Mouse (Mus musculus) midbrain, embryonic 14.5 days (tissue): ENCODE measurements around the gene Il2rg. TPM values are rescaled to one million over a fixed set of nuclear protein-coding genes. Genes with fewer than 3 reads are reported as not detected.

Experiments used
- ATAC-seq: fragments of 200-750 bp; cut with Nextera tagmentation; 2 replicates; pipeline ENCODE4 v1.8.0; 2017; ENCODE audit warnings: moderate number of reproducible peaks, moderate library complexity; ENCODE audit not compliant: low FRiP score, low TSS enrichment
- DNase-seq: peaks from one replicate; pipeline ENCODE4 v3.0.0-alpha.2; 2015
- H3K27ac ChIP-seq: fragments of 300-500 bp; sonication (generic); replicated peaks from 2 replicates; pipeline ENCODE4 v1.5.1; 2014; ENCODE audit warnings: mild to moderate bottlenecking, low read depth, low read length, moderate library complexity
- H3K27me3 ChIP-seq: fragments of 300-500 bp; sonication (generic); 2 replicates; pipeline ENCODE4 v1.6.1; 2014; ENCODE audit warnings: low read length, control low read depth, mixed read lengths; ENCODE audit not compliant: control insufficient read depth, insufficient read depth
- H3K36me3 ChIP-seq: fragments of 300-500 bp; sonication (generic); 2 replicates; pipeline ENCODE4 v1.6.1; 2014; ENCODE audit warnings: low read length, control low read depth; ENCODE audit not compliant: control insufficient read depth, insufficient read depth
- H3K4me1 ChIP-seq: fragments of 300-500 bp; sonication (generic); 2 replicates; pipeline ENCODE4 v1.6.1; 2014; ENCODE audit warnings: mild to moderate bottlenecking, antibody characterized with exemption, low read length, control low read depth; ENCODE audit not compliant: control insufficient read depth, insufficient read depth
- H3K4me2 ChIP-seq: fragments of 300-500 bp; sonication (generic); 2 replicates; pipeline ENCODE4 v1.6.1; 2014; ENCODE audit warnings: mild to moderate bottlenecking, low read length, moderate library complexity
- H3K4me3 ChIP-seq: fragments of 300-500 bp; sonication (generic); replicated peaks from 2 replicates; pipeline ENCODE4 v1.5.1; 2014; ENCODE audit warnings: low read depth, low read length
- H3K9ac ChIP-seq: fragments of 300-500 bp; sonication (generic); replicated peaks from 2 replicates; pipeline ENCODE4 v1.6.1; 2014; ENCODE audit warnings: mild to moderate bottlenecking, low read length, moderate library complexity
- H3K9me3 ChIP-seq: fragments of 300-500 bp; sonication (generic); 2 replicates; pipeline ENCODE4 v1.6.1; 2016; ENCODE audit warnings: low read length, control low read depth, mixed read lengths; ENCODE audit not compliant: control insufficient read depth
- WGBS: fragments of 180-500 bp; shearing (Covaris S2); extraction: QIAGEN DNeasy Blood & Tissue Kit; methylation state at CpG from one replicate; pipeline ENCODE4 v1.1.7; 2014; 5-methylcytosine and 5-hydroxymethylcytosine counted together
- polyA plus RNA-seq: library from polyadenylated mRNA; unstranded; fragments of >200 nt; fragmentation: Nextera tagmentation; extraction: Ambion mirVana; gene quantifications from 2 replicates; pipeline ENCODE4 v1.2.1, GENCODE M21; 2014

Gene Il2rg
- polyA plus RNA-seq, result 4.2 and 7.9 TPM in 2 replicates

DNA sequence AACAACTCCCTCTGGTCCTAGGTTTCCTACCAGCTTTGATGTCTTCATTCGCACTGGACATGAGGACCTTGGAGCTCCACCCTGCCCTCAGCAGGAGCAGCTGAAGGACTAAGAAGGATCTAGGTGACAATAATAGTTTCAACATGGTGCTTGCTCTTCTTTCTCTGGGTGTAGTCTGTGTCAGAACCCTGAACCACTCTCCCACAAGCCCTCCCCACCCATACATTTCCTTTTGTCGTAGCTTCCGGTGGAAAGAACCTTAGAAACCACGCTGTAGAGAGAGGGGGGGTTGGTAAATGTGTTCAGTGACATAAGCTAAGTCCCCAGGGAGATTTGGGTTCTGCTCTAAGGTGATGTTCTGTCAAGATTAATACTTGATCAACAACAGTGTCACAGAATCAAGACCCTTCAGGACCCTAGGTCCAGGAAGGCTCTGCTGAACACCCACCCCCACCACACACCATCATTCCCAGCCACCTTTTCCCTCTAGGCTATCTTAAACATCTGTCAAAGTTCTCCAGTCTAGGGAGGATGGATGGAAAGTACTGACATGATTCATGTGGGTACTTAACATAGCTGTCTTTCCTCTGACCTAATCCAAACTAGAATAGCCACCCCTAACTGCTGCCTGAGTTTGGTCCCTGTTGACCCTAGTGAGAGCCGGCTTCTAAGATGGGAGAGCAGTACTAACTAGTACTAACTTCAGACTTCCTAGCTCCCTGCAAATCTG is at the start of gene Il2rg:
Gene Il2rg (minus strand): TSS at position 231 of the 730 bp plus-strand sequence.
- ATAC-seq (no peak), DNase-seq (no peak)
- no peak within 1 kb of the TSS for H3K4me2 ChIP-seq
- H3K9ac ChIP-seq, result no peak within 1 kb of the TSS
- no peaks in the 10 kb centered on the region for H3K4me1 ChIP-seq
- WGBS, result 76% methylated on average over 5 of the region's 5 CpGs
- H3K36me3 ChIP-seq, result no peaks in the 10 kb centered on the region
- no peak within 1 kb of the TSS for H3K4me3 ChIP-seq
- no peaks in the 10 kb centered on the region for H3K9me3 ChIP-seq
- H3K27ac ChIP-seq, result no peak within 1 kb of the TSS
- no peaks in the 10 kb centered on the region for H3K27me3 ChIP-seq

DNA sequence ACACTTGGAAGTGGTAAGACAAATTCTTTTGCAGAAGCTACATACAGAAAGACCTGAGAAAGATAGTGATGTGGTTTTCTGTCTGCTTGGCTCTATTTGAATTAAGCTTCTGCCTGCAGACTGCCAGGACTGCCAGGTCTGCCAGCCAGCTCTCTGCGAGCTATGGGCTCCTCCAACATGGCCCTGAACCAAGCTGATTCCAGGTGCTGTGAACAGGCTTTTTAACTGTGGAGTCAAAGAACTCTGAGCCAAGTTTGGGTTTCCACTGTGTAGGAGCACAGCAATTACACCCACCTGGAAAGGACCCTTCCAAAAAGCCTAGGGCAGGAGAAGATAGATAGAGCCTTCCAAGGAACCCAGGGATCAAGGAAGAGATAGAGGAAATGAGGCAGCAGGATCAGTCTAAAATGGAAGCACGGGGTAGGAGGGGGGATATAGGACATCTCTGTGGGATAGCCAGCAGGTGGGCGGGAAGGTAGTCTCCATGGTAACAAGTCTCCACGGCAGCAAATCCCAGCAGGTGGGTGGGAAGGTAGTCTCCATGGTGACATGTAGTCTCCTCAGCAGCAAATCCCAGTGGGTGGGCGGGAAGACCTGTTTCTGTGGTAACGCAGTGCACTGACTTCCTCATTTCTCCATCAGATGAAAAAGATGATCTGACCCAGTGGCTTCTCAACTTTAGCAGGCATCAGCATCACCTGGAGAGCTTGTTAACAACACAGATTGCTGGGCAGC is 45.7 kb upstream of the Il2rg start:
- Histone ChIP-seq H3K4me3 (no peak overlapping the region), H3K9ac (no peak overlapping the region), H3K36me3 (peaks cover 57% of the 10 kb centered on the region), H3K27ac (no peak overlapping the region; the same call in 1 of the 2 replicates), H3K4me1 (no peaks in the 10 kb centered on the region), H3K4me2 (no peak overlapping the region; the same call in 1 of the 2 replicates), H3K27me3 (no peaks in the 10 kb centered on the region), H3K9me3 (no peaks in the 10 kb centered on the region)
- 32% methylated on average over 6 of the region's 6 CpGs for WGBS
- DNase-seq, result peak; percentile 74
- ATAC-seq, result no peak

DNA sequence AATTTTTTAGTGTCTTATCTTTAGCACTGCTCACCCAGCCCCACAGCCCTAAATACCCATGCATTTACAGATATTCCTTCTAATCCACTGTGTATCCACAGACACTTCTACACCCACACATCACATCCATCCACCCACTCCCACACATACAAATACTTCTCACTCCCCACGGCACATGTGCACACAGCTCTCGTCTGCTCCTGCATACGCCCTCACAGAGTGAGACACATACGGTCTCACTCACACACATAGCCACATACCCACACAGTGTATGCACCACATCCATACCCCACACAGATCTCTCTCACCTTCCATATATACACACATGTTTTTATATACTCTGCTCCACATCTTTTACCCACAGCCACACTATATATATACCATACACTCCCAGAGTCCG is 41.2 kb upstream of the Il2rg start:
- WGBS, result 90% methylated on average over 5 of the region's 5 CpGs
- Histone ChIP-seq H3K9me3 (no peaks in the 10 kb centered on the region), H3K27ac (no peak overlapping the region), H3K27me3 (no peaks in the 10 kb centered on the region), H3K4me1 (no peaks in the 10 kb centered on the region), H3K9ac (no peak overlapping the region), H3K36me3 (peaks cover 49% of the 10 kb centered on the region), H3K4me3 (no peak overlapping the region), H3K4me2 (no peak overlapping the region)
- DNase-seq (no peak), ATAC-seq (no peak)

DNA sequence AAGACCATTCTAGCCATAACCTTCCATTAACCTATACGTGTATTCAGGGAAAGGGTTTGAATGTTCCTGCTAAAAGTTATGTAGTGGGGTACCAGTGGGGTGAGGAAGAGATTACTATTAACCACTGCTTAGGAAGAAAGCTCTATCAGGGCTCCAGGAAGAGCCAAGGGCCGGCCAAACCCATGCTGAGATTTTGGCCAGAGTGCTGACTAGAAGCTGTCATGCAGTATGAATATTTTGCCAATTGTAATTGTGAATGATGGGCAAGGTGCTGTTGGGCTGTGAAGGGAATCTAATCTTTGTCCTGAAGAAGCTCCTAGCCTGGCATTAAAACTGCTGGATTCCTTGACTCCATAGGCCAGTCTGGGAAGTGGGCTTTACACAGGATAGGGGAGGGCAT is 36.6 kb upstream of the Il2rg start:
- Histone ChIP-seq H3K9me3 (no peaks in the 10 kb centered on the region), H3K36me3 (peaks cover 19% of the 10 kb centered on the region), H3K4me2 (no peak overlapping the region), H3K27ac (no peak overlapping the region), H3K4me1 (peaks cover 18% of the 10 kb centered on the region), H3K27me3 (no peaks in the 10 kb centered on the region), H3K9ac (no peak overlapping the region), H3K4me3 (no peak overlapping the region)
- DNase-seq, result no peak
- no peak for ATAC-seq
- 23% methylated on average over 2 of the region's 2 CpGs for WGBS

DNA sequence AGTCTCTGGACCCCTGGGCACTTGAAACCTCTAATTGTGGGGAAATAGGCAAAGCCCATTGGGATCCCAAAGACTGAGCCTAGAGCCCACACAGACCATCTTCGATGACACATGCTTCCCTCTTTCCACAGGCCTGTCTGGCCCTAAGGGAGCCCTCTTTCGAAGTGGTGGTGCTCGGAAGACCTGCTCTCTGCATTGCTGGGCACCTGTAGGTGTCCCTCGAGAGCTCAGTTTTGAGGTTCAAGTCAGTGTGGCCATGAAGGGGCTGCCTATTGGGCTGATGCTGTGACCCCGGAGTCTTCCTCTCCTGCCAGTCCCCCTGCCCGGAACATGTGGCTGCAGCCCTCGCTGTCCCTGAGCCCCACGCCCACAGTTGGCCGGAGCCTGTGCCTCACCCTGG is 33.6 kb upstream of the Il2rg start:
- DNase-seq (peak; percentile 27), ATAC-seq (no peak)
- H3K4me3 ChIP-seq, result peak overlapping the region; percentile 44
- no peaks in the 10 kb centered on the region for H3K27me3 ChIP-seq
- H3K4me2 ChIP-seq, result peak overlapping the region; percentile 56
- no peaks in the 10 kb centered on the region for H3K9me3 ChIP-seq
- peaks cover 21% of the 10 kb centered on the region for H3K4me1 ChIP-seq
- H3K36me3 ChIP-seq, result 0 out of 2 replicates have a peak, but pooled peaks cover 6% of the 10 kb centered on the region
- peak overlapping the region; percentile 54; the same call in 1 of the 2 replicates for H3K9ac ChIP-seq
- H3K27ac ChIP-seq, result no peak overlapping the region
- 56% methylated on average over 9 of the region's 9 CpGs for WGBS

DNA sequence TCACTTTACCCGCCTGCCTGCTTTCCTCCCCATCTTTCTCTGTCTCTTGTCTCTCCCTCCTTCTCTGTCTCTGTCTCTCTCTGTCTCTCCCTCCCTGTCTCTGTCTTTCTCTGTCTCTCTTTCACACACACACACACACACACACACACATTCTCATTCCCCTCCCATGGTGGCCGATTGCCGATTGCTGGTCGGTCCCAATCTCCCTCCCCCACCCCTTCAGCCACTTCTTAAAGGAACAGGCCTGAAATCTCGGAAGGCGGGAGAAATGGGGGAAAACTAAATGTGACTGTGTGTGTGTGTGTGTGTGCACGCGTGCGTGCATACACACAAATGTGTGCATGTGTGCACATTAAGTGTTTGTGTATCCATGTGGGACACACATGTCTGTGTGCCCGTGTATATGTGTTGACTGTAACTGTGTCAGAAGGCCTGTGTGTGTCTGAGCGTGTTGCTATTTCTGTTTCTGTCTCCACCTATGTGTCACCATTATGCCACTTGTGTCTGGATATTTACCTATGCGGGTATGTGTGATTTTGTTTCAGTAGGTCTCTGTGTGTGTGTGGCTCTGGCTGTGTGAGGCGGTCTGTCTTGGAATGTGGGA is 32.5 kb upstream of the Il2rg start:
- H3K36me3 ChIP-seq, result peaks cover 13% of the 10 kb centered on the region; the same call in 1 of the 2 replicates
- H3K4me1 ChIP-seq, result peaks cover 21% of the 10 kb centered on the region
- ATAC-seq, result peak; percentile 42
- peak; percentile 70 for DNase-seq
- 30% methylated on average over 13 of the region's 13 CpGs for WGBS
- H3K9ac ChIP-seq, result peak overlapping the region; percentile 54
- H3K27ac ChIP-seq, result peak overlapping the region; percentile 86
- H3K4me3 ChIP-seq, result peak overlapping the region; percentile 44
- no peaks in the 10 kb centered on the region for H3K27me3 ChIP-seq
- H3K4me2 ChIP-seq, result peak overlapping the region; percentile 56
- no peaks in the 10 kb centered on the region for H3K9me3 ChIP-seq

DNA sequence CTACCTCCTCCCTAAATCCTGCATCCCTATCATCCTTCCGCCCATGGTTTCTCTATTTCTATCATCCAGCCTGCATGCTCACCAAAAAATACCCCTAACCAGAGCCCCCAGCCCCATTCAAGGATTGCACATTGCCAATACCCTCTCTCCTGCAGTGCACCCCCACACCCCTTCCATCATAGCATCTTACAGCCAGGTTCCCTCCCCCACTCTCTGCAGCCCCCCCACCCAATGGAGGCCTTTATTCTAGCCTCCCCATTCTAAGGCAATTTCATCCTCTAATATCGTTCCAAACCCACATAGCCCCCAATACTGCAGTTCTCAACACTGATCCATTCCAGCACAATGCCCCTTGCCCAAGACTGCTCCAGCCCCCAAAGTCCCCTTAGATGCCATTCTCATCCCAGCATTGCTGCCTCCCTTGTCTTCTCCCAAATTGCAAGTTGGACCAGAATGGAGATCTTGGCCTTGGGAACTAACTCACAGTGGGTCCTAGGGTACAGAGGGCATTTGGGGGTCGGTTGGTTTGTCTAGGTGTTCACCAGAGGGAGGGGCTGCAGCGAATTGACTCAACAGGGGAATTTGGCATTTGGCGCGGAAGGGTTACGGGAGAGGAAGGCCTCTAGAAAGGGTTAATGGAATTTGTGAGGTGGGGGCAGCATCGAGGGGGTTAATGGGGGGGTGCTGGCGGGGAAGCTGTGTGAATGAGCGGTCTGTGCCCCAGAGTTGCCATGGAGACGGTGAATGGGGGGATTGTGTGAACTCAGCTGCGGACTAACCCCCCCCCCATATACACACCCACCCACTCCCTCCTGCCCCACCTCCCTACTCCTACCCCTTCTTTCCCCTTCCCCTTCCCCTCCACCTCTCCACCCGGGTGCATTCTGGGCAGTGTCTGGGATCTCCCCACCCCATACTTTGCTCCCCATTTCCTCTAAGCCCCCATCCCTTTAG is 31.7 kb upstream of the Il2rg start:
- peak overlapping the region; percentile 56 for H3K4me2 ChIP-seq
- peak overlapping the region; percentile 86 for H3K27ac ChIP-seq
- peak overlapping the region; percentile 54 for H3K9ac ChIP-seq
- no peaks in the 10 kb centered on the region for H3K9me3 ChIP-seq
- H3K4me3 ChIP-seq, result peak overlapping the region; percentile 44
- H3K27me3 ChIP-seq, result no peaks in the 10 kb centered on the region
- peak; percentile 79 for DNase-seq
- peak; percentile 73 for ATAC-seq
- H3K36me3 ChIP-seq, result peaks cover 18% of the 10 kb centered on the region; the same call in 1 of the 2 replicates
- H3K4me1 ChIP-seq, result peaks cover 21% of the 10 kb centered on the region
- 28% methylated on average over 12 of the region's 13 CpGs for WGBS

DNA sequence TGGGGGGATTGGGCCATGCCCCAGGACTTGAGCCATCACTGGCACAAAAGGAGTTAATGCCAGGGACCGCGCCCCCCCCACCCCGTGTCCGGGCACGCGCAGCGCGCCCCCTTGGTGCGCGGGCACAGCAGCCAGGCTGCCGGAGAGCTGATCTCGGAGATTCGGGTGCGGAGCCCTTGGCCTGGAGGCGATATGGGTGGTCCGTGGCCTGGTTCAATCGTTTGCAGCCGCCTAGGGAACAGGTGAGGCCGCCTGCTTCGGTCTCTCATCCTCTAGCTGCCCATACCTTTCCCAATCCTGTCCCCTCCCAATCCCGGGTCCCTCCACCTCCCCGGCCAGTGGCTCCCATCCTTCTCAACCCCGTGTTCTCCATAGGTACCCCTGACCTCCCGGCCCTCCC is 31.0 kb upstream of the Il2rg start, which contains the start of gene Nlgn3:
Gene Nlgn3 (plus strand): TSS at position 114 of the 400 bp plus-strand sequence.
- peak within 1 kb of the TSS; percentile 86 for H3K27ac ChIP-seq
- peak within 1 kb of the TSS; percentile 56 for H3K4me2 ChIP-seq
- H3K9me3 ChIP-seq, result no peaks in the 10 kb centered on the region
- ATAC-seq (peak; percentile 22; the same call in 1 of the 2 replicates), DNase-seq (peak; percentile 82)
- WGBS, result 22% methylated on average over 24 of the region's 24 CpGs
- peak within 1 kb of the TSS; percentile 44 for H3K4me3 ChIP-seq
- H3K36me3 ChIP-seq, result peaks cover 18% of the 10 kb centered on the region; the same call in 1 of the 2 replicates
- peaks cover 21% of the 10 kb centered on the region for H3K4me1 ChIP-seq
- no peaks in the 10 kb centered on the region for H3K27me3 ChIP-seq
- peak within 1 kb of the TSS; percentile 54 for H3K9ac ChIP-seq
